In the genomic region with DNA sequence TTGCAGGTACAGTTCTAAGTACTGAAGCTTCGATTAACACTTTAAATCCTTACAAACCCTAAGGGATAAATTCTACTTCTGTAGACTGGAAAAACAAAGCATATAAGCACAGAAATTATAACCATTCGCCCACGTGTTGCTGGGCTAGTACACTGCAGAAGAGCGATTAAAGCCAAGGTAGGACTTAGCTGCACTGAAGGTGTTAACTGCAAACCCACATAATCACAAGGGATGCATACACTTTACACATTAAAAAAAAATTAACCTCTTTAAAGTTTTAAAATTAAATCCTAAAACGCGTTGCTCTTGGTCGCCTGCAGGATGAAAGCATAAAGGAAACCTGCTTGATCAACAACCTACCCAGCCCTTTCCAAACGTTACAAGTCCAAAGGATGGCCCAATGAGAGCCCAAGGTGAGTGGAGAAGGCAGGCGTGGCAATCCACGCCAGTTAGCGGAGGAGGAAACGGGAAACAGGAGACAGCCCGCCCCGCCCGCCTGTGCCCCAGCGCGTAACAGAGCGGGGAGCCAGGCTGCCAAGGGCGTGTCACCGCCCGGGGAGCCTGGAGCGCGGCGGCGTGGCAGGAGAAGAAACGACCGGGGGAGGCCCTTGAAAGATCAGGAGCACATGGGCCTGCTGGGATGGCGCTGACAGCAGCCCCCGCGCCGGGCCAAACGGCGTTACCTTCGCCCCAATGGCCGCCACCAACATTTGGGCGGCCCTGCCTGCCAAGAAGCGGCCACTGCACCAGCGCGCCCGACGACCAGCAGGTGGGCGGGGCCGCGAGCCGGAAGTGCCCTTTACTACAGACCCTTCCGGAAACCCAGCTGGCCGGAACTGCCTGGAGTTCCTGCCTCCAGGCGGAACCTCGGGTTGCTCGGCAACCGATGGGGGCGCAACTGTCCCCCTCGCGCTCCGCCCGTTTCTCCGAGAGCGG, we compare ENCODE assay signal across 8 mouse cellular contexts. TPM values are rescaled to one million over a fixed set of nuclear protein-coding genes. Genes with fewer than 3 reads are reported as not detected.
DNase-seq lines count a peak whose midpoint lies in the region; ATAC-seq and TF ChIP-seq lines count a peak whose summit lies in the region.
"Not testable (repeated sequence)": the region's sequence is repeated elsewhere in the genome, so short reads cannot be mapped to it uniquely, and the experiment has no call there.

Gene Rsph3a (plus strand): TSS at position 498 of the 936 bp plus-strand sequence.

- H3K4me3 ChIP-seq in ES-Bruce4 (ENCODE audit: low read depth, low read length) = peak within 1 kb of the TSS; percentile 87
- peak within 1 kb of the TSS; percentile 48 for H3K4me3 ChIP-seq in forebrain, embryonic 14.5 days (ENCODE audit: low read depth, low read length)
- peak within 1 kb of the TSS; percentile 70 for H3K4me3 ChIP-seq in liver, embryonic 16.5 days (ENCODE audit: low read depth, low read length)
- H3K4me3 ChIP-seq in neural tube, embryonic 12.5 days = peak within 1 kb of the TSS; percentile 61
- H3K4me3 ChIP-seq in stomach, postnatal 0 days (ENCODE audit: low read depth, low read length) = peak within 1 kb of the TSS; percentile 54

- H3K9ac ChIP-seq in ES-Bruce4 (ENCODE audit: low read depth, poor library complexity, severe bottlenecking) = peak within 1 kb of the TSS; percentile 45
- H3K9ac ChIP-seq in forebrain, embryonic 14.5 days (ENCODE audit: low read length) = peak within 1 kb of the TSS; percentile 65
- peak within 1 kb of the TSS; percentile 61 for H3K9ac ChIP-seq in liver, embryonic 16.5 days (ENCODE audit: low read depth, low read length)
- H3K9ac ChIP-seq in neural tube, embryonic 12.5 days = peak within 1 kb of the TSS; percentile 64
- peak within 1 kb of the TSS; percentile 59 for H3K9ac ChIP-seq in stomach, postnatal 0 days (ENCODE audit: low read length)

- TF ChIP-seq EP300 in ES-Bruce4 (IDR thresholded peaks at IDR 0.05; ENCODE audit: insufficient read depth, low read depth, low read length); stomach, postnatal 0 days (optimal IDR thresholded peaks at IDR 0.05): not testable (repeated sequence)

- not testable (repeated sequence) for H3K36me3 ChIP-seq in ES-Bruce4 (ENCODE audit: control insufficient read depth, insufficient read depth, low read length, poor library complexity, severe bottlenecking); forebrain, embryonic 14.5 days (ENCODE audit: control insufficient read depth, insufficient read depth, low read length); liver, embryonic 16.5 days (ENCODE audit: control insufficient read depth, insufficient read depth); neural tube, embryonic 12.5 days; stomach, postnatal 0 days (ENCODE audit: control insufficient read depth, insufficient read depth, low read length)

- H3K4me2 ChIP-seq in forebrain, embryonic 14.5 days (ENCODE audit: low read length) = peak within 1 kb of the TSS; percentile 55
- peak within 1 kb of the TSS; percentile 68 for H3K4me2 ChIP-seq in liver, embryonic 16.5 days (ENCODE audit: low read depth, low read length)
- H3K4me2 ChIP-seq in neural tube, embryonic 12.5 days (replicated peaks) = peak within 1 kb of the TSS; percentile 62
- H3K4me2 ChIP-seq in stomach, postnatal 0 days (replicated peaks; ENCODE audit: low read depth) = peak within 1 kb of the TSS; percentile 23

- intact Hi-C loops in heart, postnatal 10 days (cut with DNase I) = not testable (repeated sequence)

- TF ChIP-seq POLR2A in ES-Bruce4 (IDR thresholded peaks at IDR 0.05; ENCODE audit: insufficient read depth, low read length) = not testable (repeated sequence)

- not testable (repeated sequence) for TF ChIP-seq CTCF in ES-Bruce4 (IDR thresholded peaks at IDR 0.05; ENCODE audit: low read depth, low read length)
- TF ChIP-seq CTCF in stomach, postnatal 0 days (IDR thresholded peaks at IDR 0.05; ENCODE audit: low read depth) = peak; percentile 32

- not testable (repeated sequence) for H3K27ac ChIP-seq in ES-Bruce4 (ENCODE audit: insufficient read depth, low read length)
- peak within 1 kb of the TSS; percentile 78 for H3K27ac ChIP-seq in forebrain, embryonic 14.5 days (ENCODE audit: low read depth, low read length)
- H3K27ac ChIP-seq in liver, embryonic 16.5 days (ENCODE audit: low read length) = peak within 1 kb of the TSS; percentile 86
- H3K27ac ChIP-seq in neural tube, embryonic 12.5 days = peak within 1 kb of the TSS; percentile 57; the same call in 1 of the 2 replicates
- peak within 1 kb of the TSS; percentile 94 for H3K27ac ChIP-seq in stomach, postnatal 0 days (replicated peaks)

- not testable (repeated sequence) for H3K4me1 ChIP-seq in ES-Bruce4 (ENCODE audit: control insufficient read depth, insufficient read depth, low read length); forebrain, embryonic 14.5 days (ENCODE audit: control insufficient read depth, insufficient read depth, low read length); liver, embryonic 16.5 days (ENCODE audit: control insufficient read depth, low read depth, low read length); neural tube, embryonic 12.5 days; stomach, postnatal 0 days (replicated peaks; ENCODE audit: control insufficient read depth, insufficient read depth)

- DNase-seq in cerebellum, adult 11 months = peak; percentile 80
- peak; percentile 92 for DNase-seq in forebrain, embryonic 14.5 days (ENCODE audit: low spot score)
- peak; percentile 91 for DNase-seq in heart, postnatal 10 days
- peak; percentile 90 to 95 for DNase-seq in kidney, postnatal 4 days
- DNase-seq in stomach, postnatal 0 days (ENCODE audit: low spot score) = peak; percentile 93

- peak; percentile 99 for ATAC-seq in forebrain, embryonic 14.5 days
- peak; percentile 95 for ATAC-seq in liver, embryonic 16.5 days (ENCODE audit: low read depth)
- ATAC-seq in neural tube, embryonic 12.5 days (ENCODE audit: low FRiP score, low read depth) = peak; percentile 98
- ATAC-seq in stomach, postnatal 0 days (ENCODE audit: low FRiP score, low TSS enrichment) = peak; percentile 98

- H3K9me3 ChIP-seq in ES-Bruce4 (replicated peaks; ENCODE audit: control insufficient read depth, insufficient read depth, low read length, poor library complexity, severe bottlenecking); forebrain, embryonic 14.5 days (replicated peaks; ENCODE audit: control insufficient read depth, low read length); liver, embryonic 16.5 days (replicated peaks; ENCODE audit: control insufficient read depth, low read length); neural tube, embryonic 12.5 days; stomach, postnatal 0 days (ENCODE audit: control insufficient read depth, low read length): not testable (repeated sequence)

- not testable (repeated sequence) for H3K27me3 ChIP-seq in ES-Bruce4 (ENCODE audit: control insufficient read depth, insufficient read depth, low read length, poor library complexity, severe bottlenecking); forebrain, embryonic 14.5 days (replicated peaks; ENCODE audit: control insufficient read depth, insufficient read depth, low read length); liver, embryonic 16.5 days (ENCODE audit: control insufficient read depth, insufficient read depth, low read depth, low read length); neural tube, embryonic 12.5 days (replicated peaks); stomach, postnatal 0 days (ENCODE audit: control insufficient read depth, insufficient read depth, low read length)

- 4% methylated on average over 51 of the region's 58 CpGs for WGBS in forebrain, embryonic 14.5 days
- WGBS in liver, embryonic 16.5 days (ENCODE audit: insufficient replicate concordance) = 2% methylated on average over 48 of the region's 58 CpGs
- 4% methylated on average over 56 of the region's 58 CpGs for WGBS in neural tube, embryonic 12.5 days
- 3% methylated on average over 56 of the region's 58 CpGs for WGBS in stomach, postnatal 0 days

RNA-seq across cellular contexts. Expression of gene Rsph3a, which starts in this region (rescaled TPM):
- 3.9 and 23.3 TPM in 2 replicates for polyA plus RNA-seq in ES-Bruce4 (2011; ENCODE audit: insufficient read depth, insufficient read length, low read depth, missing spikeins)
- 73.8 and 87.7 TPM in 2 replicates for polyA plus RNA-seq in forebrain, embryonic 14.5 days (2014; fragmentation: Nextera tagmentation; extraction: Ambion mirVana)
- total RNA-seq in heart, postnatal 10 days (2021) = 10 to 100 TPM; 40.8 to 42.8 TPM
- polyA plus RNA-seq in liver, embryonic 16.5 days (2015; fragmentation: Nextera tagmentation; extraction: Ambion mirVana) = 14.0 and 14.3 TPM in 2 replicates
- 73.9 and 74.1 TPM in 2 replicates for polyA plus RNA-seq in neural tube, embryonic 12.5 days (2016; fragmentation: Nextera tagmentation; extraction: Ambion mirVana)
- polyA plus RNA-seq in stomach, postnatal 0 days (2015; fragmentation: Nextera tagmentation; extraction: Ambion mirVana) = 32.6 and 38.5 TPM in 2 replicates
